Mouse (Mus musculus): ENCODE measurements around the gene Zfp853. TPM values are rescaled to one million over a fixed set of nuclear protein-coding genes. Genes with fewer than 3 reads are reported as not detected.

The Zfp853 gene
- not detected in 2 replicates for polyA plus RNA-seq (2014; fragmentation: Nextera tagmentation; extraction: Ambion mirVana)

DNA sequence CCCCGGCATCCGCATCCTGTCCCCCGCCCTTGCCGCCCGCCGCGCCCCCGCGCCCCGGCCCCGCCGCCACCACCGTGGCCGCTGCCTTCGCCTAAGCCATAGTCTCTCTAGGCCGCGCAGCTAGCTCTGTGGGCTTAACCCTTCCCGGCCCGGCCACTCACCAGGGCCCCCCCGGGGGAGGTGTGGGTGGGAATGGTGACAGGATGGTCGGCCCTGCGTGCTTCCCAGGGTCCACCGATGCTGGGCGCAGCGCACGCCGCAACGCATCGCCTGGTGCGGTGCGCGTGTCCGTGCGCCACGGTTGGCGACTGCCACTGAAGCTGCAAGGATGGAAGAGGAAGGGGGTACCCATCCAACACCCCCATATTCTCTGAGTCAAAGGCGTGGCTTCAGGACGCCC lies at the start of gene Zfp853:
Zfp853 (minus strand) TSS at position 220 of the 400 bp plus-strand sequence.
- H3K27me3 ChIP-seq (ENCODE audit: control insufficient read depth, insufficient read depth, low read length): peaks cover 49% of the 10 kb centered on the region
- no peaks in the 10 kb centered on the region for H3K9me3 ChIP-seq (replicated peaks; ENCODE audit: control insufficient read depth, low read length)
- H3K4me2 ChIP-seq (ENCODE audit: low read depth, low read length): peak within 1 kb of the TSS; percentile 91
- ATAC-seq (replicated peaks; ENCODE audit: insufficient number of reproducible peaks, low FRiP score, low TSS enrichment, low read depth): no peak
- peak within 1 kb of the TSS; percentile 57 for H3K9ac ChIP-seq (replicated peaks; ENCODE audit: low read length)
- DNase-seq (ENCODE audit: low spot score): no peak
- peaks cover 2% of the 10 kb centered on the region; the same call in 1 of the 2 replicates for H3K4me1 ChIP-seq (ENCODE audit: control insufficient read depth, insufficient read depth, low read length)
- peak within 1 kb of the TSS; percentile 42 for H3K4me3 ChIP-seq (ENCODE audit: low read depth, low read length)
- no peak within 1 kb of the TSS for H3K27ac ChIP-seq (replicated peaks; ENCODE audit: low read depth, low read length)
- H3K36me3 ChIP-seq (replicated peaks; ENCODE audit: control insufficient read depth, insufficient read depth, low read depth, low read length): no peaks in the 10 kb centered on the region
- 2% methylated on average over 35 of the region's 38 CpGs for WGBS

DNA sequence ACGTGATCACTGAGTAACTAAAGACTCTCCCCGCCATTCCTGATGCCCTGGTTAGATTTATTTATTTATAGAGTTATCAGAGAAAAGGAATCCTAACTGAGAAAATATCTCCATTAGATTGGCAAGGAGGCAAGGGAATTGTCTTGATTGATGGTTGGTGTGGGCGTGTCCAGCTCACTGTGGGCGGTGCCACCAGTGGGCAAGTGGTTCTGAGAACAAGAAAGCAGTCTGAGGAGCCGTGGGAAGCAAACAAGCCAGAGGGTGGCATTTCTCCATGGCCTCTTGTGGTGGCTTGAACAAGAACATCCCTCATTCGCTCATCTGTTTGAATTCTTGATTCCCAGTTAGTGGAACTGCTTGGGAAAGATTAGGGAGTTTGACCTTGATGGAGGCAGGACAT lies 46.2 kb upstream of the Zfp853 start:
- Histone ChIP-seq H3K4me2 (ENCODE audit: low read depth, low read length) (no peak overlapping the region), H3K27ac (replicated peaks; ENCODE audit: low read depth, low read length) (no peak overlapping the region), H3K9ac (replicated peaks; ENCODE audit: low read length) (no peak overlapping the region), H3K9me3 (replicated peaks; ENCODE audit: control insufficient read depth, low read length) (no peaks in the 10 kb centered on the region), H3K36me3 (replicated peaks; ENCODE audit: control insufficient read depth, insufficient read depth, low read depth, low read length) (no peaks in the 10 kb centered on the region), H3K4me1 (ENCODE audit: control insufficient read depth, insufficient read depth, low read length) (no peaks in the 10 kb centered on the region), H3K27me3 (ENCODE audit: control insufficient read depth, insufficient read depth, low read length) (no peaks in the 10 kb centered on the region), H3K4me3 (ENCODE audit: low read depth, low read length) (no peak overlapping the region)
- no peak for ATAC-seq (replicated peaks; ENCODE audit: insufficient number of reproducible peaks, low FRiP score, low TSS enrichment, low read depth)
- 51% methylated on average over 6 of the region's 6 CpGs for WGBS
- no peak for DNase-seq (ENCODE audit: low spot score)

DNA sequence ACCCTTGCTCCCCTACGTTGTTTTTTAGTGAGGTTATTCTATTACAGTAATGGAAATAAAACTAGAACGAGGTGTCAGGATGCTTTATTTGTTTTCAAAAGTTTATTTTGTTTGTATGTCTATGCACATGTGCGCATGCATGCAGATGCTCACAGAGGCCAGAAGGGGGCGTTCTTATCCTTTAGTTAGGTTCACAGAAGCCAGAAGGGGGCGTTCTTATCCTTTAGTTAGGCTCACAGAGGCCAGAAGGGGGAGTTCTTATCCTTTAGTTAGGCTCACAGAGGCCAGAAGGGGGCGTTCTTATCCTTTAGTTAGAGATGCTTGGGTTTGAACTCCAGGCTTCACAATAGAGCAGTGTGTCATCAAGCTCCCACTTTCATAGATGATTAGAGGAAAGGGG lies 43.1 kb upstream of the Zfp853 start:
- no peak overlapping the region for H3K9ac ChIP-seq (replicated peaks; ENCODE audit: low read length)
- no peaks in the 10 kb centered on the region for H3K9me3 ChIP-seq (replicated peaks; ENCODE audit: control insufficient read depth, low read length)
- H3K4me1 ChIP-seq (ENCODE audit: control insufficient read depth, insufficient read depth, low read length): no peaks in the 10 kb centered on the region
- no peak overlapping the region for H3K27ac ChIP-seq (replicated peaks; ENCODE audit: low read depth, low read length)
- no peak for ATAC-seq (replicated peaks; ENCODE audit: insufficient number of reproducible peaks, low FRiP score, low TSS enrichment, low read depth)
- no peaks in the 10 kb centered on the region for H3K36me3 ChIP-seq (replicated peaks; ENCODE audit: control insufficient read depth, insufficient read depth, low read depth, low read length)
- peak; percentile 26 for DNase-seq (ENCODE audit: low spot score)
- no peaks in the 10 kb centered on the region for H3K27me3 ChIP-seq (ENCODE audit: control insufficient read depth, insufficient read depth, low read length)
- H3K4me2 ChIP-seq (ENCODE audit: low read depth, low read length): no peak overlapping the region
- WGBS: 66% methylated on average over 6 of the region's 6 CpGs
- no peak overlapping the region for H3K4me3 ChIP-seq (ENCODE audit: low read depth, low read length)

DNA sequence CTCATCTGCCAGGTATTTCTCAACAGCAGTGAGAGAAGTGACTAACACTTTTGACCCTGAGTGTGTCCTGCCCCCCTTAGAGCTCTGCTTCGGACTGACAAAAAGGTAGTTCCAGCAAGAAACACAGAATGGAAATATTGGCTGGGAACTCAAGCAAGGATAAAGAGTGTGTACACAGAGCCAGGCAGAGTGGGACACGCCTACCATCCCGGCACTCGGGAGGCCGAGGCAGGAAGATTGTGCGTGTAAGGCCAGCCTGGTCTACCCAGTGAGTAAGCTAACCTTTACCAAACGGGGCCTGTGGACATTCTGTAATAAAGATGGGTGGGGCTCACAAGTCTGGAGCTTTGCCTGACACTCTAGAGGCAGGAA lies 41.7 kb upstream of the Zfp853 start:
- H3K9me3 ChIP-seq (replicated peaks; ENCODE audit: control insufficient read depth, low read length): no peaks in the 10 kb centered on the region
- WGBS: 80% methylated on average over 7 of the region's 7 CpGs
- H3K27me3 ChIP-seq (ENCODE audit: control insufficient read depth, insufficient read depth, low read length): no peaks in the 10 kb centered on the region
- DNase-seq (ENCODE audit: low spot score) (no peak), ATAC-seq (replicated peaks; ENCODE audit: insufficient number of reproducible peaks, low FRiP score, low TSS enrichment, low read depth) (no peak)
- H3K4me2 ChIP-seq (ENCODE audit: low read depth, low read length): no peak overlapping the region
- H3K4me1 ChIP-seq (ENCODE audit: control insufficient read depth, insufficient read depth, low read length): no peaks in the 10 kb centered on the region
- no peaks in the 10 kb centered on the region for H3K36me3 ChIP-seq (replicated peaks; ENCODE audit: control insufficient read depth, insufficient read depth, low read depth, low read length)
- no peak overlapping the region for H3K9ac ChIP-seq (replicated peaks; ENCODE audit: low read length)
- no peak overlapping the region for H3K4me3 ChIP-seq (ENCODE audit: low read depth, low read length)
- no peak overlapping the region for H3K27ac ChIP-seq (replicated peaks; ENCODE audit: low read depth, low read length)

DNA sequence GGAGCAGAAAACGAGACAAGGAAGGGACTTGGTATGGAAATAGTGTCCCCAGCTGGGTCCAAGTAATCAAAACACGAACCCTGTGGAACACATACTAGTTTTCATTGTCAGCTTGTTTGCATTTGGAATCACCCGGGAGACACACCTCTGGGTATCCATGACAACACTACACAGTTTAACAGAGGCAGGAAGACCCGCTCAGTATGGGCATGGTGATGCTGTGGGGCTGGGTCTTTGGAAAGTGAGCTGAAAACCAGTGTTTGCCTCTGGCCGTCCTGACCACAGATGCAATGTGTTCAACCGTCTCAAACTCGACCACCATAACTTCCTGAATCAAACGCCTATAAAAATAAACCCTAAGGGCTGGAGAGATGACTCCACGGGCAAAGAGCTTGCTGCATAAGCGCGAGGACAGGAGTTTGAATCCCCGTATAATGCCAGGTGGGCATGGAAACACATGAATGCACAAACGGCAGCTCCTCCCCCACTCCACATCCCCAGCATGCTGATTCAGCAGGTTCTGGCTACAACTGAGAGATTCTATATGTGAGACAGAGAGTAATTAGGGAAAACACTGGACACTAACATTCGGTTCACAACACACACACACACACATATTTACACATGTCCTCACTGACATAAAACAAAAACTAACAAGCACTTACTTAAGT lies 41.1 kb upstream of the Zfp853 start:
- H3K36me3 ChIP-seq (replicated peaks; ENCODE audit: control insufficient read depth, insufficient read depth, low read depth, low read length): no peaks in the 10 kb centered on the region
- H3K4me1 ChIP-seq (ENCODE audit: control insufficient read depth, insufficient read depth, low read length): peaks cover 3% of the 10 kb centered on the region; the same call in 1 of the 2 replicates
- no peak overlapping the region for H3K4me2 ChIP-seq (ENCODE audit: low read depth, low read length)
- DNase-seq (ENCODE audit: low spot score): no peak
- WGBS: 67% methylated on average over 14 of the region's 14 CpGs
- no peak overlapping the region for H3K4me3 ChIP-seq (ENCODE audit: low read depth, low read length)
- H3K9me3 ChIP-seq (replicated peaks; ENCODE audit: control insufficient read depth, low read length): no peaks in the 10 kb centered on the region
- no peak for ATAC-seq (replicated peaks; ENCODE audit: insufficient number of reproducible peaks, low FRiP score, low TSS enrichment, low read depth)
- H3K9ac ChIP-seq (replicated peaks; ENCODE audit: low read length): no peak overlapping the region
- H3K27ac ChIP-seq (replicated peaks; ENCODE audit: low read depth, low read length): no peak overlapping the region
- H3K27me3 ChIP-seq (ENCODE audit: control insufficient read depth, insufficient read depth, low read length): no peaks in the 10 kb centered on the region

DNA sequence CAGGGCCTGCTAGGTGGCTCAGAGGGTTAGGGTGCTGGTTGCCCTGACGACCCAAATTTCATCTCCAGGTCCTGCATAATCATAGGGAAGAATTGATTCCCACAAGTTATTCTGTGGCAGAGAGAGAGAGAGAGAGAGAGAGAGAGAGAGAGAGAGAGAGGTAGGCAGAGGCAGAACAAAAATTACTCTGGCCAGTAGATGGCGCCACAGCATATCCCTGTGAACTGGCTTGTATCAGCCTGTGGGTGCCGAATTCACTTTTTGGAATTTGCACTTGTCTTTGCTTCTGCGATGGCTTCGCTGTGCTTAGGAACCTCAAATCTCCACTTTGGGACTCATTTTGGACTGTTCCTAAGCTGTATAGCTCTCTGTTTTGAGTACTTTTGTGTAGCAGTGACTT lies 40.4 kb upstream of the Zfp853 start:
- H3K27ac ChIP-seq (replicated peaks; ENCODE audit: low read depth, low read length): no peak overlapping the region
- H3K9me3 ChIP-seq (replicated peaks; ENCODE audit: control insufficient read depth, low read length): no peaks in the 10 kb centered on the region
- no peak overlapping the region for H3K9ac ChIP-seq (replicated peaks; ENCODE audit: low read length)
- H3K4me3 ChIP-seq (ENCODE audit: low read depth, low read length): no peak overlapping the region
- no peaks in the 10 kb centered on the region for H3K36me3 ChIP-seq (replicated peaks; ENCODE audit: control insufficient read depth, insufficient read depth, low read depth, low read length)
- no peaks in the 10 kb centered on the region for H3K27me3 ChIP-seq (ENCODE audit: control insufficient read depth, insufficient read depth, low read length)
- H3K4me1 ChIP-seq (ENCODE audit: control insufficient read depth, insufficient read depth, low read length): peaks cover 3% of the 10 kb centered on the region; the same call in 1 of the 2 replicates
- ATAC-seq (replicated peaks; ENCODE audit: insufficient number of reproducible peaks, low FRiP score, low TSS enrichment, low read depth) (no peak), DNase-seq (ENCODE audit: low spot score) (peak; percentile 80)
- H3K4me2 ChIP-seq (ENCODE audit: low read depth, low read length): no peak overlapping the region
- WGBS: 24% methylated on average over 5 of the region's 5 CpGs

DNA sequence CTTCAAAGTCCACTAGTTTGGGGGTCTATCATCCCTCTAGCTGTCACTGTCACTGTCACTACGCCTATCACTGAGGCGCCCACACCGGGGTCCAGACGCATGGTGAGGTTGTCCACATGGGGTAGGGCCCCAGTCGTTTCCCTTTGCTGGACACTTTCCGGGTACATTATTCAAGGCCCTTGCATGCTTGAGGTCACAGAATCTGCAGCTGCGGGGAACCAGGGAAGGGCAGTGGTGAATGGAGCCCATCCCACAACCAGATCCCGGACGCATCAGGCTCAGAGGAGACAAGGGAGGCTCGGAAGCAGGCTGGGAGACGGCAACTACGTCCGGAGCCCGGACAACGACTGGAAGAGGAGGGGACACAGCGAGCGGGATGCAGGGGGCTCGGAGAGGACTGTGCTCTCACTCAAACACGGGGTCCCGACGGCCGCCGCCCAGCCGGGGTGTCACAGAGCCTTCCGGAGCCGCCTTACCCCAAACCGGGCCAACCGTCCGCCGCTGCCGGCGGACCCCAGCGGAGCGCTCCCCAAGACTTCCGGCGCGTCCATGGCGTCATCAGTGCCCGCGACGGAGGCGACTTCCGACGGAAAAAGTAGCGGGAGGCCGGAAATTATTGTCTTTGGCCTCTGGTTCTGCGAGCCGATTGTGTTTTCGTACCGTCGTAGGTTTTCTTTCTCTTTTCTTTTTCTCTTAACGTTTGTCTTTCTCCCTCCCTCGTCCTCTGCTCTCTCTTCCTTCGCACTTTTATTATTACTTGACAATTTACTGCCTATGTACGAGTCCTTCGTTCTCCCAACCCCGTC lies 35.5 kb upstream of the Zfp853 start, which contains the start of gene Zdhhc4:
Zdhhc4 (minus strand) TSS at position 567 of the 806 bp plus-strand sequence.
- Histone ChIP-seq H3K4me2 (ENCODE audit: low read depth, low read length) (peak within 1 kb of the TSS; percentile 86), H3K27me3 (ENCODE audit: control insufficient read depth, insufficient read depth, low read length) (no peaks in the 10 kb centered on the region), H3K4me1 (ENCODE audit: control insufficient read depth, insufficient read depth, low read length) (peaks cover 3% of the 10 kb centered on the region; the same call in 1 of the 2 replicates), H3K9me3 (replicated peaks; ENCODE audit: control insufficient read depth, low read length) (no peaks in the 10 kb centered on the region), H3K4me3 (ENCODE audit: low read depth, low read length) (peak within 1 kb of the TSS; percentile 74), H3K9ac (replicated peaks; ENCODE audit: low read length) (peak within 1 kb of the TSS; percentile 78), H3K27ac (replicated peaks; ENCODE audit: low read depth, low read length) (no peak within 1 kb of the TSS), H3K36me3 (replicated peaks; ENCODE audit: control insufficient read depth, insufficient read depth, low read depth, low read length) (peaks cover 1% of the 10 kb centered on the region; the same call in 1 of the 2 replicates)
- WGBS: 1% methylated on average over 56 of the region's 57 CpGs
- ATAC-seq (replicated peaks; ENCODE audit: insufficient number of reproducible peaks, low FRiP score, low TSS enrichment, low read depth): peak; percentile 60; the same call in 1 of the 2 replicates
- DNase-seq (ENCODE audit: low spot score): peak; percentile 96

DNA sequence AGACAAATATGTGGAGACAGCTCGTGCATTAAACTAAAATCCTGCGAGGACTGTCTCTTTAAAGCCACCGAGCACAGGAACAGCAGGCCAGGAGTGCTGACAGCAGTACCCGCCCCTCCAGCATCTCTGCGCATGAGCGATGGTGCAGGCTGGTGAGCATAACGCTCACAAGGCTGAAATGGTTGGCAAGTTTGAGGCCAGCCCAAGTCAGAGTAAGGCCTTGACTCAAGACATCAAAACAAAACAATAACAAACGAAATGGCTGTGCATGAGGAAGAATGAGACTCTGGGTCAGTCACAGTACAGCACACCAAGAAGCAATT lies 23.8 kb upstream of the Zfp853 start:
- H3K27ac ChIP-seq (replicated peaks; ENCODE audit: low read depth, low read length): no peak overlapping the region
- H3K4me1 ChIP-seq (ENCODE audit: control insufficient read depth, insufficient read depth, low read length): no peaks in the 10 kb centered on the region; the same call in 1 of the 2 replicates
- 87% methylated on average over 8 of the region's 8 CpGs for WGBS
- H3K36me3 ChIP-seq (replicated peaks; ENCODE audit: control insufficient read depth, insufficient read depth, low read depth, low read length): peaks cover 2% of the 10 kb centered on the region; the same call in 1 of the 2 replicates
- no peaks in the 10 kb centered on the region for H3K9me3 ChIP-seq (replicated peaks; ENCODE audit: control insufficient read depth, low read length)
- H3K4me3 ChIP-seq (ENCODE audit: low read depth, low read length): no peak overlapping the region
- H3K9ac ChIP-seq (replicated peaks; ENCODE audit: low read length): no peak overlapping the region
- DNase-seq (ENCODE audit: low spot score) (no peak), ATAC-seq (replicated peaks; ENCODE audit: insufficient number of reproducible peaks, low FRiP score, low TSS enrichment, low read depth) (no peak)
- H3K4me2 ChIP-seq (ENCODE audit: low read depth, low read length): no peak overlapping the region
- H3K27me3 ChIP-seq (ENCODE audit: control insufficient read depth, insufficient read depth, low read length): no peaks in the 10 kb centered on the region
